Mouse (Mus musculus): Measurements from ENCODE around the gene Rp9. TPM values are rescaled to one million over a fixed set of nuclear protein-coding genes. Genes with fewer than 3 reads are reported as not detected.

Gene Rp9
- polyA plus RNA-seq, 1 experiment from 2014 or later: 48.1 TPM

Other genes starting within 250 kb of the Rp9 start
- gene Zfp809, start 244.0 kb downstream of the Rp9 start, polyA plus RNA-seq (2014; fragmentation: Nextera tagmentation; extraction: Ambion mirVana): 11.7 and 12.3 TPM in 2 replicates
- 6.4 and 6.7 TPM in 2 replicates for gene Zfp599, start 209.8 kb downstream of the Rp9 start, polyA plus RNA-seq (2014; fragmentation: Nextera tagmentation; extraction: Ambion mirVana)
- 28.1 and 30.1 TPM in 2 replicates for gene Zfp810, start 162.1 kb downstream of the Rp9 start, polyA plus RNA-seq (2014; fragmentation: Nextera tagmentation; extraction: Ambion mirVana)
- 42.1 and 43.2 TPM in 2 replicates for gene Anln, start 80.6 kb downstream of the Rp9 start, polyA plus RNA-seq (2014; fragmentation: Nextera tagmentation; extraction: Ambion mirVana)
- gene 9530077C05Rik, start 58.2 kb downstream of the Rp9 start, polyA plus RNA-seq (2014; fragmentation: Nextera tagmentation; extraction: Ambion mirVana): 8.3 and 10.6 TPM in 2 replicates
- not detected in 2 replicates for gene Gm17545, start 15.5 kb downstream of the Rp9 start, polyA plus RNA-seq (2014; fragmentation: Nextera tagmentation; extraction: Ambion mirVana)
- 14.0 and 16.9 TPM in 2 replicates for gene Bbs9, start 6.0 kb upstream of the Rp9 start, polyA plus RNA-seq (2014; fragmentation: Nextera tagmentation; extraction: Ambion mirVana)